Mouse (Mus musculus): ENCODE results near the gene Tbx15.

- no peak for TF ChIP-seq CTCF (IDR thresholded peaks at IDR 0.05; ENCODE audit: low read depth, low read length)
- TF ChIP-seq GATA1 (IDR thresholded peaks at IDR 0.05; ENCODE audit: borderline replicate concordance, low read length): no peak
- no peak for TF ChIP-seq TAL1 (conservative IDR thresholded peaks at IDR 0.05; ENCODE audit: low read depth, low read length)
- no peak for TF ChIP-seq POLR2AphosphoS5 (IDR thresholded peaks at IDR 0.05; ENCODE audit: insufficient replicate concordance, low read depth, low read length)
- TF ChIP-seq GATA2 (IDR thresholded peaks at IDR 0.05; ENCODE audit: borderline replicate concordance, low read depth, low read length): no peak
Measured at GRCm38 (mm10) chr3:99242481-99242880, 2.3 kb downstream of the Tbx15 start.

Measured in G1E (cell line).